6 mouse cellular contexts compared by ENCODE assay signal in the genomic region with DNA sequence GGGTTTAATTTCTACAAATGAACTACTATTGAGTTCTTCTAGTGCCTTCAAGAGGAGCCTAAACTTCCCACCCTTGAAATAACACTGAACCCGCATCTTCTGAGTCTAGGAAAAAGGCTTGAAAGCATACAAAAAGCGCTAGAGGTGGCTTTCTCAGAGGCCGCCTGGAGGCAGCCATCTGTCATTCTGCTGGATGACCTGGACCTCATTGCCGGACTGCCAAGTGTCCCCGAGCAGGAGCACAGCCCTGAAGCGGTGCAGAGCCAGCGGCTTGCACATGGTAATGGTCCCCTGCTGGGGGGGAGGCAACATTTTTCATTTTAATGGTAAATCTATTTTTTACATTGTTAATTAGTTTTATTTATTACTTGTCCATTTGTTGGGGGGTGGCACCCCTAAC.
"Had no signal": no experiment of that assay in that cellular context is flagged by ENCODE, and none has a peak within 500 bp of the region (broad histone marks: within the 10 kb centered on the region; RNA-seq: fewer than 3 reads in every experiment).

No protein-coding gene starts in this region.

- DNase-seq: kidney, postnatal 14 days; liver; liver, embryonic 13.5 days; liver, postnatal 0 days; lung, postnatal 14 days; thymus, postnatal 4 days had no signal
